Mouse (Mus musculus) layer of hippocampus, postnatal 10 days (tissue): Measurements from ENCODE around the gene Sptan1. TPM values are rescaled to one million over a fixed set of nuclear protein-coding genes. Genes with fewer than 3 reads are reported as not detected.
"Not testable (repeated sequence)": the region's sequence is repeated elsewhere in the genome, so short reads cannot be mapped to it uniquely, and the experiment has no call there.

Experiments used
- DNase-seq, 2 experiments: peaks; one replicate each; pipeline ENCODE4 v3.0.0; 2021; ENCODE audit warnings: low spot score in 2 of 2
- total RNA-seq, 2 experiments: library from RNA; stranded (reverse); gene quantifications; 2 replicates each; pipeline ENCODE4 v1.2.3; 2021

The Sptan1 gene
- total RNA-seq, 2 experiments from 2014 or later: 939 to 1,018 TPM

DNA sequence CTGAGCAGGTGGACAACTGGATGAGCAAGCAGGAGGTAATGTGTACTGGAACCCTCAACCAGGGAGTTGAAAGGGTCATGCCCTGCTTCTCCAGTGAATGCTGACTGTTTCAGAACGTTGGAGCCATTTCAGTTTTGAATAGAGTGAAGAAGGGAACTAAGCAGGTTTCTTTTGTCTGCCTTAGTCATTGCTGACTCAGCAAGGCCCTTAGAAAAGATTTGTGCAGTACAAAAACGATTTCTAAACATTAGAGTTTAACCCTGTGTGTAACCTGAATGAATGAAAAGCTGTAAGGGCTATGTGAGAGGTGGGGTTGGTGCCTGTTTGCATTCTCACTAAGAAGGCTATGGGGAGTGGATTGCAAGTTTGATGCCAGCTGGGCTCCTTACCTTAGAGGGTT lies 26.6 kb downstream of the Sptan1 start:
- no peak for DNase-seq

DNA sequence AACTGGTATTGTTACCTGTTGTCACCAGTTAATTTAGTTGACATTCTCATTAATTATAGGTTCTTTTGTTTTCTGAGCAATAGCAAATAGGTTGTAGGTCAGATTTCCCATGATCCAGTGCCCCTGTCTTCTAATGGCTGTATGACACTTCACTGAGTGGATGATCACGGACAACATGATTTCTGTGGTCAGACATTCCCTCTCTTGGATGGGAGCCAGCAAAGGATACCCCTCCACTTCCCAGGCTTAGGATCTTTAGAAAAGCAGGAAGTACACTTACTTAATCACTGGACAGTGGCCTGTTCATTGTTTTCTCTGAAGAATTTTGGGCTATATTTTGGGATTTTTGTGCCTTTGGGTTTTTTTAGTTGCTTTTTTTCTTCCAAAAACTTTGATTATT lies 43.7 kb downstream of the Sptan1 start:
- DNase-seq: no peak

DNA sequence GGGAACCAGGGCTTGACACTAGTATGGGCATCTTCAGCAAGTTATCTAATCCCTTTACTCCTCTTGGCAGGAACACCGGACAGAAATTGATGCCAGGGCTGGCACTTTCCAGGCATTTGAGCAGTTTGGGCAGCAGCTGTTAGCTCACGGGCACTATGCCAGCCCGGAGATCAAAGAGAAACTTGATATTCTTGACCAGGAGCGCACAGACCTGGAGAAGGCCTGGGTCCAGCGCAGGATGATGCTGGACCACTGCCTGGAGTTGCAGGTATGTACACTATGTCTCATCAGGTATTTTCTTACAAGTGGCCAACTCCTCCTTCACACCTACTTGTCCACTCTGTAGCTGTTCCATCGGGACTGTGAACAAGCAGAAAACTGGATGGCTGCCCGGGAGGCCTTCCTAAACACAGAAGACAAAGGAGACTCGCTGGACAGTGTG lies 45.5 kb downstream of the Sptan1 start:
- DNase-seq: peak; percentile 72 to 75

DNA sequence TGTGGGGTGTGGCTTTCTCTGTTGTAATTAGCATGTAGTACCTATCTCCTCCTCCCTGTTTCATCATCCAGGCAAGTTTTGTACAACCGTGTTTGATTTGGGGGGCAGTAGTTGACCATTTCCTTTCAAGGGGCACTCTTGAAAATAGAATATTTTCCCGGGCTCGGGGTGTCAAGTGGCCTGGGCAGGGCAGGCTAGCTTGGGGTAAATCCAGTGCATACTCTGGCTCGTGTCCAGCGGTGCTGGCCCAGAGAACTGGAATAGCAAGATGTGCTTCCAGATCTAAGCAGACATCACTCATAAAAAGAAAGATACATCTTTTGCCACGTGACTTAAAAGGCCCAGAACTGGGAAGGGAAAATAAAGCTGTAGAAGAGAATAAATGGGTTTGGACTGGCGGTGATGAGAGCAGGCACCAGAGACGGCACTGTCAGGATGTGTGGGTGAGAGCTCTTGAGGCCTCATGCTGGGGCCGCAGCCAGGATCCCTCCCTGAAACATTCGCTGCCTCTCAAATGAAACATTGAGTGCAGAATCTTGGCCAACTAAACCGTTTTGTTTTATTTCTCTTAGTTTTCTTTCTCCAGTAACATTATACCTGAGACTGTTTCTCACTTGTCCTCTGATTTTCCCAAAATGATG lies 49.1 kb downstream of the Sptan1 start:
- DNase-seq: no peak

DNA sequence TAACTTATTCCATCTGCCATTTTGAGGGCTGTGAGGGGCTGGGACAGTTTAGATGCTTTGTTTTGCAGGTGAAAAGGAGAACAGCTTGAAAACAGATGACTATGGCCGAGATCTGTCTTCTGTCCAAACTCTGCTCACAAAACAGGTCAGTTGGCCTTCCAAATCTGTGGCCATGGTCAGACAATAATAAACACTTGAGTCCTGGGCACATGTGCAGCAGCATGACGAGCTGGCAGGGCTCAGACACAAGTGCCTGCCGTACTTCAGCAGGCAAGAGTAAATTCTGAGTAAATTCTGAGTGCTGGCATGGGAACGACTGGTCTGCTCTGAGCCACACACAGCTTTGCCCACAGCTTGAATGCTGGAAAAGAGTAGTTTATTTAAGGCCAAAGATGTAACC lies 60.1 kb downstream of the Sptan1 start:
- no peak for DNase-seq

DNA sequence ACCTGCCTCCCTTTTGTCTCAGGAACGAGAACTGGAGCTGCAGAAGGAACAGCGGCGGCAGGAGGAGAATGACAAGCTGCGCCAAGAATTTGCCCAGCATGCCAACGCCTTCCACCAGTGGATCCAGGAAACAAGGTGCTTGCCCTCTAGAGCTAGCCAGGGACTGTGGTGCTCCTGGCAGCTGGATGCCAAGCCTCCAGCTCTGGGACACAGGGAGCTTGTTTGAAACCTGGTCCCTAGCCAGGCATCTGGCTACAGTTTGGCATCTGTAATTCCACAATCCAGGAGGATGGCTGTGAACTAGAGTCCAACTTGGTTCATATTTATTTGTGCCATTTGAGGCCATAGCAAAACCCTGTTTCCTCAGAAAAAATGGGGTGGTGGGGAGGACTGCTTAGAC lies 61.6 kb downstream of the Sptan1 start:
- DNase-seq: peak in 1 of 2 experiments; percentile 22

DNA sequence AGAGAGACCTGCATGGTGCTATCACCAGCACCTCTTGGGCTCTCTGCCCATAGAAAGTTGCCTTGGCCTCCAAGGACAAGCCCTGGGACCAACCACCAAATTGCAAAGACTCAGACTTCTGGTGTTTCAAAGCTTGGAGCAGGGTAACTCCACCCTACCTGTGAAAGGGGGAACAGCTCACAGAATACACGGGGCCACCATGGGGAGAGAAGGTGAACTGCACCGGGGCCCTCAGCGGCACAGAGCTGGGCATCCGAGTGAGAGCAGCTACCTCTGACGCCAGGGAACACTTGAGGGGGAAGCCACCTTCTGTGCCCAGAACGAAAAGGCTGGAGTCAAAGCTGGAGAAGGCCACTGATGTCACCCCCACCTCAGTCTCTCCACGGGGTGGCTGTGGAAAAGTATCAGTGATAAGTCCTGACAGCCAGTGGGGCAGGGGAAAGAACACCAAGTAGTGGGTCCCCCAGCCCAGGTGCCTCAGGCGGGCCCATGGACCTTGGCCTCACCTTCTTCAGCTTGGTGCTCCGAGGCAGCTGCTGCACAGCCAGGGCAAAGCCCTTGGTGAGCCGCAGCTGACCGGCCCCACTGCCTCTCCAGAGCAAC lies 67.0 kb downstream of the Sptan1 start:
- DNase-seq: peak; percentile 36 to 44

DNA sequence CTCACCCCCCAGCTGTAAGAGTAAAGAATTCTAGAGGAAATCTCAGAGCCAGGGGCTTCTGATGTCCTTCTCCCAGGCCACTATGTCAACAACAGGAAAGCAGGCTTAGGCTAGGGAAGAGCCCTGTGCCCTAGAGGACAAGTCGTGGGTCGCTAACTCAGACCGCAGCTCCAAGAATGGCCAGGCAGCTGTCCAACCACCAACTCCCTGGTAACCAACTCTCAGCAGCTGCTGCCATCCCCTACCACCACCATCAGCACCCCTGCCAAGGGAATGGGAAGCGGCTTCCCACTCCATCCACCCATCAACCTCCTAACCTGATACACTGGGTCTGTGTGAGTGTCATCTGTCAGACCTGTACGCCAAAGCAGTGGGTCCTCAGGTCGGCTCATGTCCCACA lies 67.6 kb downstream of the Sptan1 start:
- peak; percentile 36 to 43 for DNase-seq

DNA sequence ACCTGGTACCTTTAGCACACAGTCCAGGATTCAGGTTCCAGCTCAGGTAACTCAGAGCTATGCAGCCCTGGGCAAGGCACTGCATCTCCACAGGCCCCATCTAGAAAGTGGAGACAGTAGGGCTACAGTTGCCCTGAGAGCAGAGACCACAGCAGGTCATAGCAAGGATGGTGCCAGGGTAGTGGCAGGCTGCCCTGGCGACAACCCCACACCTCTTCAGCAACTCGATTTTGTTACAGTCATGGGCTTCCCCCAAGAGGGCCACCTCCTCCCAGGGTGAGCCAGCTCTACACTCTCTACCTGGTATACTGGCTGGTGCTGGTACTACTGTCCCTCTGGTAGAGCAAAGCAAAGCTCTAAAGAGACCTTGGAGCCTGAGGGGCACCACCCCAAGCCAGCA lies 72.4 kb downstream of the Sptan1 start:
- no peak for DNase-seq

DNA sequence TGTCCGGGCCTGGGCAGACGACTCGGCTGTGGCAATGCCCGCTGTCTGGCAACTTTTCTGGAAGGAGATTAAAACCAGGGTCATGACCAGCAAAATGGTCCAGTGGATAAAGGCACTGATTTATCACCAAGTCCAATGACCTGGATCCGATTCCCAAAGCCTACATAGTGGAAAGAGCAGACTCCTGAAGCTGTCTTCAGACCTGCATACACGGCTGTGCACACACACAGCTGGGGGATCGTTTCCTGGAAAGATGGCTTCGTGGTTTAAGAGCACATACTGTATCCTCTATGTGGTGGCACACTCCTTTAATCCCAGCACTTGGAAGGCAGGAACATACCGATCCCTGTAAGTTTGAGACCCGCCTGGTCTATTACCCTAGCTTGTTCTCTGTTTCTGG lies 73.0 kb downstream of the Sptan1 start:
- DNase-seq: no peak

DNA sequence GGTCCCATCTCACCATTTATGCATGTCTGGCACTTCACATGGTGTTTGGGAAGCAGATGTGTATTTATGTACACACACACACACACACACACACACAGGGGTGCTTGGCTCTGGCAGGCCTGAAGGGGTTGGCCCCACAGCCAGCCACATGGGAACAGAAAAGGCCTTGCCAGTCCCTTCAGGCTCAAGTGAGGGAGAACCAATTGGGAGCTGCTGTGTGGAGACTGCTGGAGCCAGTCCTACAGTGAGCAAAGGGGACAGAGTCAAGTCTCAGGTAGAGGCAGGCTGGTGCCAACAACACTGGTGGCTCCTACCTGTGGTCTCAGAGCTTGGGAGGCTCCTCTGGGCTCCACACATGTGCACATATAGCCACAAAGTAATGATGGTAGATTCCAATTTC lies 74.3 kb downstream of the Sptan1 start:
- no peak for DNase-seq

DNA sequence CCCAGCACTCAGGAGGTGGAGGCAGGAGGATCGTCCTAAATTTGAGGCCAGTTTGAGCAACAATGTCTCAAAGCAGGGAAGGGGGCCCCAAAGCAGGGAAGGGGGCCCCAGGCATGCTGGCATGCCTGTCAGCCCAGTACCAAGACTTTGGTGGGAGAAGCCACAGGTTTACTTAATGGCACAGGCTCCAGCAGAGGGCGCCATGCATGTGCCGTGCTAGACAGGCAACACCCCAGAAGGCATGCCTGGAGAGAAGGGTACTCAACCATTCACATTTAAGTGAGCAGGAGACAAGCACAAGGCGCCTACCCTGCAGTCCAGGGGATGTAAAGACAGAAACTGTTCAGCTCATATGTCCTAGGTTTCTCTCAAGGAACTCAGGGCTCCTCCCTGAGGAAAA lies 77.1 kb downstream of the Sptan1 start:
- peak; percentile 81 to 84 for DNase-seq

DNA sequence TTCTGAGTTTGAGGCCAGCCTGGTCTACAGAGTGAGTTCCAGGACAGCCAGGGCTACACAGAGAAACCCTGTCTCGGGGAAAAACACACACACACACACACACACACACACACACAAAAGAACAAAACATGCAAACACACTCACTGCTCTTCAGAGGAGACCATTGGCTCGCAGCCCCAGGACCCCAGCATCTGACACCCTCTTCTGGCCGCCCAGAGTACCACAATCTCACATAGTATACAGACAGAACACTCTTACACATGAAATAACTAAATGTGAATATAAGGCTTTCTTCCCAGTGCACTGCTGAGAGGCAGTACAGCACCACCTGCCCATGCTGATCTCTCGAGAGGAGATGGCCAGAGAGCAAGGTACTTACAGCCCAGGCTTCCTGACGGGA lies 79.2 kb downstream of the Sptan1 start:
- no peak for DNase-seq

DNA sequence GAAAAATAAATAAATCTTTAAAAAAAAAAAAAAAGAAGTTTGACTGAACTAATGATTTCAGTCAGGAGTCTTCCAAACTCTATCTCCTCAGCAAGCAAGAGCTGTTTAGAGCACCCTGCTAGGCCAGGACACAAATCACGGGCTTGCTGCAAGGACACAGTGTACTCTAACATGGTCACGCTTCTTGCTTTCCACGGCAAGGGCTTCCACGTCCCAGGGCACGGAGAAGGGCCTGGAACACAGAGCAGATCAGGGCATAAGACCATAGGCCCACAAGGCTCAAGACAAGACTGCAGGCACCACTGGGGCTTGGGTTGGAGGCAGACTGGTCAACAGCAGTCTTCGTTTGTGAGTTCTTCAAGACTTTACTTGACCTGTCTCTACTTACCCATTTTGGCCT lies 81.8 kb downstream of the Sptan1 start:
- no peak for DNase-seq

DNA sequence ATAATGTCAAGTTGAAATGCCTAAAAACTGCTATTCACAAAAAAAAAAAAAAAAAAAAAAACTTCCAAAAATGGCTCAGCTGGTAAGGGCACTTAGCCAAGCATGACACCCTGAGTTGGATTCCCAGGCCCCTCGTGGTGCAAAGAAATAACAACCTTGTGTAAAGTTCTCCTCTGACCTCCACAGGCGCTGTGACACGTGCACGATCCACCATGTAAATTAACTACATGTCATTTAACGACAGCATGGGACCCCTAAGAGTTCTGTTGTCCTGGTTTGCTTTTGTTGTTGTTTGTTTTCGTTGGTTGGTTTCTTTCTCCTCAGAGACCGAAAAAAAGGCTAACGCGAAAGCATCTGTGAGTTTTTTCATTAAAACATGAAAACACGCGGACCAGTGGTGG lies 82.7 kb downstream of the Sptan1 start:
- DNase-seq: no peak

DNA sequence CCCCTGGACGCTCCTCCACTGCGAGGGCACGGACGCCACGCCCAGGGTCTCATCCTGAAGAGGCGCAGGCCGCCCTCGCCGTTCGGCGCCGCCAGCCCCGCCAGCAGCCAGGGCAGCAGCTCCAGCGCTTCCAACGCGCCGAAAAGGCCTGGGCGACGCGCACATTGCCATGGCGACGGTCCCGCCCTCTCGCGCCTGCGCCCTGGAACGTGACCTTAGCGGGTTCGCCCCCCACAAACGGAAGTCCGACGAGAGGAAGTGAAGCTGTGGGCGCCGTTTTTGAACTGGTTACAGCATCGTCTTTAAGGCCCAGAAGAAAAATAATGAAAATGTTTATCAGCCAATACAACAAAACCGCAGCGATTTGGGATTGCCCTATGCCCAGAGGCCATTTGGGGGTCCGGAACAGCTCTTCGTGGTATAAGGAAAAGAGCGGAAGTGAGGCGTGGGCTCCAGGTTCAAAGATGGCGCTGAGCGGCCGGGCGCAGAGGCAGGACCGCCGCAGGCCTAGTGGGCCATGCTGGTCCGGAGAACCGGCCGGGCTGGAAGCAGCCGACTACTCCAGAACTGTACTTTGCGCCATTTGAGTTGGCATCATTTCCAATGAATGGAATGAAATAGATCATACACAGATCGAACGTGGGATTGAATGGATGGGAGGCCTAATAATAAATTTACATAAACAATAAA lies 83.5 kb downstream of the Sptan1 start, which contains the start of gene Wdr34:
Gene Wdr34 (minus strand): TSS at position 183 of the 690 bp plus-strand sequence.
- DNase-seq: peak; percentile 99

DNA sequence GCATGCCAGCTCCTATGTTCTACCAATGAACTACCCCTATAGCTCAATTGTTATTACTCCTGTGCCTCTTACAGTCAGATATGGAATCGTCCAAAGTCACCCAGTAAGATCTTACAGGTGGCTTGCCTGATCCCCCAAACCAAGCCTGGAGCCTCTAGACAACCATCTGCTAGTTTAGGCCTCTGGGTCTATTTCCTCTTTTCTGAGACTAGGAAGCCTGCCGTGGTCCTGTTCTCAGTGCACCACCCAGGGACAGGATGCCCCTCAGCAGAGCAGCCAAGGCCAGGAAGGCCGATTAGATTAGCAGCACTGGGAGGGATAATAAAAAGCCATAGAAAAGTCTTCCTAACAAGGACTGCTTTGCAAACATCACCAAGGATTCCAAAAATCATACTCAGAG lies 84.5 kb downstream of the Sptan1 start:
- DNase-seq: no peak

DNA sequence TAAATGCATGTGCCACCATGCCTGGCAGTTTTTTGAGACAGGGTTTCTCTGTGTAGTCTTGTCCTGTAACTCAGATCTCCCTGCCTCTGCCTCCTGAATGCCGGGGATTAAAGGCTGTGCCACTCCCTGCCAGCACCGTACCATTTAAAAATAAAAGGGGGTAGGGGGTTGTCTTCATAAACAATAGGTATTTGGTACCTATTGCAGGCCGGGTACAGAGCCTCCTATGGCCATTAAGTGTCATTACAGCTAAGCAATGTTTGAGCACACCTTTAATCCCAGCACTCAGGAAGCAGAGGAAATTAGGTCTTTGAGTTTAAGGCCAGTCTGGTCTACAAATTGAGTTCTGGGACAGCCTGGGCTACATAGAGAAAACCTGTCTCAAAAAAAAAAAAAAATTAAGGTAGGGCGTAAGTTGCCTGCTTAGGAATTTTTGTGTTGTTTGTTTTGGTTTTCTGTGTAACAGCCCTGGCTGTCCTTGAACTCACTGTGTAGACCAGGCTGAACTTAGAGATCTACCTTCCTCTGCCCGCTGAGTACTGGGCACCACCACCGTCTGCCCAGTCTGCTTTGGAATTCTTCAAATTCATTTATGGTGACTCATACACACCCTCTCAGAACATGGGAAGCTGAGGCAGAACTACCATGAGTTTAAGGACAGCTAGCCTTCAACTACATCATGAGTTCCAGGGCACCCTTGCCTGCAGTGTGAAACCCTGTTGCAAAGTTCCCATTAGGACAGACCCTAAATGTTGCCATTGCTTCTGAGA lies 86.8 kb downstream of the Sptan1 start:
- no peak for DNase-seq

DNA sequence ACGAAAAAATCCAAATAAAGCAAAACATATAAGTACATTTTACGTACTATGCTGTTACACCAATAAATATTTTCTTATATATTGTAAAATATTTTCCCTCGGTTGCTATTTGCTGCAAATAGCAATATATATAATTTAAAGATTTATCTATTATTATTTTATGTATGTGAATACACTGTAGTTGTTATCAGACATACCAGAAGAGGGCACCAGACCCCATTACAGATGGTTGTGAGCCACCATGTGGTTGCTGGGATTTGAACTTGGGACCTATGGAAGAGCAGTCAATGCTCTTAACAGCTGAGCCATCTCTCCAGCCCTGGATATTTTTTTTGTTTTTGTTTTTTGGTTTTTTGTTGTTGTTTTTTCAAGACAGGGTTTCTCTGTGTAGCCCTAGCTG lies 90.0 kb downstream of the Sptan1 start:
- not testable (repeated sequence) for DNase-seq

DNA sequence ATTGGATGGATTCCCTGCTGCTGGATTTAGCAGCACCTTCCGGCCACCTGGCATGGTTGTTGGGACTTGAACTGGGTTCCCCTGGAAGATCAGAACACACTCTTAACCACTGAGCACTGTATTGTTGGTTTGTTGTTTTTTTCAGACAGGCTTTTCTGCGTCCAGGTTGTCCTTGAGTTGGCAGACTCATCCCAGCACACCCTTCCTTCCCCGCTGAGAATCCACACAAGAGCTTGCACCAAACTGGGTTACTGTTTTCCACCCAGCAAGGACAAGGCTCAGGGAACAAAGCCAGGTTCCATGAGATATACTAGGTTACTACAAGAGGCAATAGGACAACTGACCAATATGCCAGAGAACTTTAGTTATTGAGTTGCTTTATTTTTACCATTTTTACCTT lies 91.4 kb downstream of the Sptan1 start:
- no peak for DNase-seq

DNA sequence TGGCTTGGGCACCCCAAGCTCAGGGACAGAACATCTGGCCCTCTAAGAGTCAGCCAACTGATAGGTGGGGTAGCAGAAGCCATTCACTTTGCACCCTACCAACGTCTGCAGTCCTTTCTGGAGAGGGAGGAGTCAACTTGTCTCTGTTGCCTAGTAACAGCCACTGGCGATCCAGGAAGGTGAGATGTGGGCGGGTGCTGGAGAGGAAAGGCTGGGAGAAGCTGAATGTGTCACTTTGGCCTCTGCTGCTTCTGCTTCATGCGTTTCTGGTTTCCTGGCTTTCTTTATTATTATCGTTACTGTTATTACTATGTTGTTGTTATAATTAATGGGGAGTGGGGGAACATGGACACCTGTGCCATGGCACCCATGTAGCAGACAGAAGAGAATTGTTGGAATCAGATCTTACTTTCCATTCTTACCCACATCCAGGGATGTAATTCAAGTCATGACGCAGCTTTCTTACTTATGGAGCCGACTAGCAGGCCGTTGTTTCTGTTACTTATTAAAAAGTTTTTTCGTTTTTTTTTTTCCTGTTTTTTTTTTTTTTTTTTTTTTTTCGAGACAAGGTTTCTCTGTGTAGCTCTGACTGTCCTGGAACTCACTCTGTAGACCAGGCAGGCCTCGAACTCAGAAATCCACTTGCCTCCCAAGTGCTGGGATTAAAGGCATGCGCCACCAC lies 92.0 kb downstream of the Sptan1 start, which contains the start of gene Set:
Gene Set (plus strand): TSS at position 156 of the 682 bp plus-strand sequence.
- no peak for DNase-seq
